In the genomic region with DNA sequence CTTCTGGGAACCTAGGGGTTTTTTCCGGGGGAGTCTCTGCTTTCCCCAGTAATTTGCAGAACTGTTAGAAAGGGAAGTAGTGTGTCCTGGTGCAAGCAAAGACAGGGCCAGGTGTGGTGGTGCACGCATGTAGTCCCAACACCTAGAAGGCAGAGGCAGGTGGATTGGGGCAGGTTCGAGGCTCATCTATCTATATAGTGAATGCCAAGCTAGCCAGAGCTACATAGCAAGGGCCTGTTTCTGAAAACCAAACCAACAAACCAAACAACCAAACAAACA, we compare ENCODE assay signal across 22 mouse cellular contexts. TPM values are rescaled to one million over a fixed set of nuclear protein-coding genes. Genes with fewer than 3 reads are reported as not detected.
"Had no signal": no experiment of that assay in that cellular context is flagged by ENCODE, and none has a peak within 500 bp of the region (broad histone marks: within the 10 kb centered on the region; RNA-seq: fewer than 3 reads in every experiment).

No protein-coding gene starts in this region.

- DNase-seq: lung, adult 2 months; lung, postnatal 14 days; lung, postnatal 36 days; midbrain, embryonic 14.5 days; retina, postnatal 1 day; right cerebral cortex, adult 18-20 months; right cerebral cortex, postnatal 14 days; thymus, adult 2 months; thymus, postnatal 25 days; thymus, postnatal 4 days had no signal

- ATAC-seq: lung, postnatal 0 days; midbrain, embryonic 16.5 days had no signal

- H3K9me3 ChIP-seq: lung, embryonic 15.5 days; midbrain, embryonic 10.5 days; midbrain, embryonic 12.5 days; neural tube, embryonic 13.5 days; neural tube, embryonic 15.5 days; stomach, embryonic 15.5 days had no signal

- H3K9ac ChIP-seq: lung, embryonic 15.5 days; midbrain, embryonic 12.5 days; neural tube, embryonic 13.5 days; neural tube, embryonic 15.5 days; stomach, embryonic 15.5 days had no signal

- H3K4me2 ChIP-seq: lung, embryonic 15.5 days; midbrain, embryonic 12.5 days; neural tube, embryonic 13.5 days; neural tube, embryonic 15.5 days; stomach, embryonic 15.5 days had no signal

- H3K27ac ChIP-seq: lung, embryonic 15.5 days; midbrain, embryonic 10.5 days; midbrain, embryonic 12.5 days; neural tube, embryonic 13.5 days; neural tube, embryonic 15.5 days; stomach, embryonic 15.5 days; stomach, postnatal 0 days had no signal

- H3K4me3 ChIP-seq: lung, embryonic 15.5 days; midbrain, embryonic 10.5 days; midbrain, embryonic 12.5 days; neural tube, embryonic 13.5 days; neural tube, embryonic 15.5 days; stomach, embryonic 15.5 days had no signal

- H3K4me1 ChIP-seq: midbrain, embryonic 12.5 days; neural tube, embryonic 13.5 days; neural tube, embryonic 15.5 days; stomach, embryonic 15.5 days had no signal

- H3K27me3 ChIP-seq: lung, embryonic 15.5 days; midbrain, embryonic 12.5 days; neural tube, embryonic 13.5 days; neural tube, embryonic 15.5 days; stomach, embryonic 15.5 days had no signal

RNA-seq across cellular contexts. Expression of a gene that starts 32.7 kb away (rescaled TPM):
- total RNA-seq: megakaryocyte, adult 5-6 weeks; megakaryocyte-erythroid progenitor cell, adult 5-6 weeks had no signal
- polyA plus RNA-seq: midbrain, embryonic 10.5 days; midbrain, embryonic 12.5 days; midbrain, embryonic 14.5 days; midbrain, embryonic 16.5 days; neural tube, embryonic 11.5 days; neural tube, embryonic 13.5 days; neural tube, embryonic 15.5 days had no signal
